Mouse (Mus musculus): ENCODE measurements at regions not wholly inside any gene's neighbourhood (a gene's known extent, or its start where the extent isn't known, plus 50 kb on each side); places are given as distances from the start of the nearest gene placed in this dataset.

DNA sequence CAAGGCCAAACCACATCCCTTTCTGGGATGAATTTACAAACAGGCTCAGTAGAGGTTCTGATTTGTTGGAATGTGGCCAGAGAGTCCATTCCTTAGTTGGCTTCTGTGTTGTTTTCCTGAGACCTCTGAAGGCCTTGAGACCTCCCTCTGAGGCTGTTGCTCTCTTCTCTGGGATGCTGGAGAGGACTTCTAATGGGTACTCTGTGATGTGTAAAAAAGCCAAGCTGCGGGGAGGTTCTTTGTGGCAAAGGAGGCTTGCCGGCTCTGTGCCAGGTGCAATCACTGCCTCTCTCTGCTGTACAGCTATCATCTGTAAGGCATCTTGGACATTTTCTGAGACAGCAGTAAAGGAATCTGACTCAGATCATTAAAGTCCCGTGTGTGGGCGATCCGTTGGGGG lies 192.3 kb downstream of the Gm5447 start:
- in situ Hi-C loops (cut with MboI, MseI), result no loop called here

DNA sequence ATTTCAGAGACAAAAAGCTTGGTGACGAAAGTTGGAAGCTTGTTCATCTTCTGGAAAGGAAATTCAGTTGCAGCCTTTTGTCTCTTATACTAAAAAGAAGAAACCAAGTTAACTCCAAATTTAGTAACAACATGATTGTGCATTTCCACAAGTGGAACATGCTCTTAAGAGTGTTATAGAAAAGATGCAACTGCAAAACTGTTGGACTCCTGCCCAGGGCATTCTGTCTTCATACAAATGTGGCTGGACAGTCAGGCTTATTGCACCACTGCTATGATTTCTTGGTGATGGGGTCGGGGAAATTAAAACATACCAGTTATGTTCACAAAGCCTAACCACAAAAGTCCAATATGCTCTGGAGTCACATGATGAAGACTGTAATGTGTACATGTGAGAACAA lies 194.8 kb downstream of the Gm5447 start:
- in situ Hi-C loops (cut with MboI, MseI), result no loop called here

DNA sequence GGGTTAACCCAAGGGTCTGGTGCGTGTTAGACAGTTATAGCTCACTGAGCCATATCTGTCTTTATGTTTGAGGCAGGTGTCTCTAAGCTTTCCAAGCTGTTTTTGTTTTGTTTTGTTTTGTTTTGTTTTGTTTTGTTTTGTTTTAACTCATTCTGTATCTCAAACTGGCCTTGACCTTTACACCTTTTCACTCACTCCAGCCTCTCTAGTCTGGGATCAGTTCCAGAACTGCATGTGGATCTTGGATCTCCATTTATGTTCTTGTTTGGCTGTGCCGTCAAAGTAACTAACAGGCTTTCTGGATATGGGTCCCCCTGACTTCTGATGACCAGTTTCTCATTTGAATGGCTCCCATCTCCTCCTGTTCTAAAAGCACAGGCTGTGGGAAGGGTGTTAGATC lies 197.7 kb downstream of the Gm5447 start:
- in situ Hi-C loops (cut with MboI, MseI), result loop anchor here (10.0 kb wide), 1 partner anchor 1523 kb away; no protein-coding TSS in a partner anchor

DNA sequence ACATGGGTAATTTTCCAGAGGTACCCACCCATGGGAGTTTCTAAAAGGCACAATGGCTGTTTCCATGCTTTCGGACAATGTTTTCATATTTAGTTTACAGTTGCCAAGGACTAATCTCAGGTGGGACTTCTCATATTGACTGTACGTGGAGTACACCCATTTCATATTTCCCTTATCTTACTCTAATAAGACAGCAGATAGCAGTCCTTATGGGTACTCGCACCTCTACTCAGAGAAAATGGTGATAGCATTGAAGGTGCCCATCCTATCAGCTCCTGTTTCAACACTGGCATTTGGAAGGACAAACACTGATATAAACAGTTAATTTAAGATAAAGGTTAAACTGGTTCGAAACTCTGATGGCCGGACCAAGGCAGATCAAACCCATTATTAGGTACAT lies 198.6 kb downstream of the Gm5447 start:
- in situ Hi-C loops (cut with MboI, MseI), result loop anchor here (10.0 kb wide), 1 partner anchor 1522 kb away; no protein-coding TSS in a partner anchor

DNA sequence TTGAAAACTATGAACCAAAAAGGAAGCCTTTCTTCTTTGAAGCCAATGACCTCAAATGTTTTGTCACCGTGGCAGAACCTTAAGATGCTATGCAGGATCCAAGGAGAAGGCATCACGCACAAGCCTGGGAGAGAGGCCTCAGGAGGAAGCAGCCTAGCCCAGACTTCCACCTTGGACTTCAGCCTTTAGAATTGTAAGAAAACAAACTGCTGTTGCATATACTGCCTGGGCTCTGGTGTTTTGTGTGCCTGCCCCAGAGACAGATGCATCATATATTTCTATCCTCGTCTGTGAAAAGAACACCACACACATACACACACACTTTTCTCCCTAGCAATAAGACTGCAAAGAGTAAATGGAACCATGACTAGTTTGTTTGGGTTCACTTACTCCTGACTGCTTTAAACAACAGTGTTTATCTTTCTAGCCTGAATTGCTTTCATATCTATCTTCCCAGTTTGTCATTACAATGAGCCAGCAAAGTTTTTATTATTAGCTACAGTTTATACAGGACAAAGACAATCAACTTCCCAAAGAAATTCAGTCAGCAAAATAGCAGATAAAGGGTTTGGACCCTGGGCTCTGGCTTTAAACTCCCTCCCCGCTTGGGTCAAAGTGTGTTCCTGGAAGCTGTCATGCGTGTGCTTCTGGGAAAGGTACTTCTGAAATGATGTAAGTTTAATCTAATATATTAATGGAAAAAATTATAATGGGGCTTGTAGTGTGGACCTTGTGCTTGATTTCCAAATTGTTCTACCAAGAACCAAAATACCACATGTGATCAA lies 204.2 kb downstream of the Gm5447 start:
- in situ Hi-C loops (cut with MboI, MseI), result loop anchor here (10.0 kb wide), 1 partner anchor 1517 kb away; no protein-coding TSS in a partner anchor

DNA sequence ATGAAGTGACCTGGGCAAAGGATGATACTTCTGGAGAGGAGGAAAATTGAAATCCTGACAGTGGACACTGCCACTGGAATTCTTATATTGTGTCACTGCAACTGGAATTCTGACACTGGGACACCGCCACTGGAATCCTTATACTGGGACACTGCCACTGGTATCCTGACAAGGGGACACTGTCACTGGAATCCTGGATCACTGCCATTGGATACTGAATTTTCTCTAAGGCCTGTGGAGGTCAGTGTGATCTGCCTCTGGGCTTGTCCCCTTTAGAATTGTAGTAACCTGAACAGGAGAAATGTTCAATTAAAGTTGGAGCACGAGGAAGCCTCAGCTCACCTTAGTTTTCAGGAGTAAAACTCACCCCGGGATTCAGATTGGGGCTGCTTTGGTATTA lies 205.0 kb downstream of the Gm5447 start:
- in situ Hi-C loops (cut with MboI, MseI), result loop anchor here (10.0 kb wide), 1 partner anchor 1516 kb away; no protein-coding TSS in a partner anchor

DNA sequence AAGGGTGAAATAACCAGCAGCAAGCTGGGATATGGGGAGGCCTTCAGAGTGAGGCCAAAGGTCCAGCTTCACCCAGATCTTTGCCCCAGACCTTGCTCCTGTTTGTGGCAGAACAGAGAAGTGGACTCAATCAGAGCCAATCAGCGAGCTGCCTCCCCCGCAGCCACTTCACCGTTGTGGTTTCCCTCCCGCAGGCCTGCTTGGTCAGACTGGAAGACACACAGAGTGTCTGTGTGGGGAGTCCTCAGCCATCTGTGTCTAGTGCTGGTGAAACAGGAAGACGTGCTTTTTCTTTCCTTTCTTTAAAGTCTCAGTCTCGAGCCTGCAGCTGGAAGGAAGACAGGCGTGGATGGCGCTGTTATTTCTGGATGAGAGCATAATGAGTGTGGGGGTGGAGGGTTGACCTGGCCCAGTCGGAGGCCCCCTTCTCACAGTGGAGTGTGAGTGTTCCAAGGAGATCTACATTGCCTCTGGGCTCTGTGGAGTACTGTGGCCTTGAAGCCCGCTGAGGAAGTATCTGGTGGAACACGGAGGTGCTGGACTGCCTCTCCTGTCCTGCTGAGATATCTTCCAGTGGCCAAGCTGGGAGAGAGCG lies 205.5 kb downstream of the Gm5447 start:
- in situ Hi-C loops (cut with MboI, MseI), result loop anchor here (10.0 kb wide), 1 partner anchor 1515 kb away; no protein-coding TSS in a partner anchor

DNA sequence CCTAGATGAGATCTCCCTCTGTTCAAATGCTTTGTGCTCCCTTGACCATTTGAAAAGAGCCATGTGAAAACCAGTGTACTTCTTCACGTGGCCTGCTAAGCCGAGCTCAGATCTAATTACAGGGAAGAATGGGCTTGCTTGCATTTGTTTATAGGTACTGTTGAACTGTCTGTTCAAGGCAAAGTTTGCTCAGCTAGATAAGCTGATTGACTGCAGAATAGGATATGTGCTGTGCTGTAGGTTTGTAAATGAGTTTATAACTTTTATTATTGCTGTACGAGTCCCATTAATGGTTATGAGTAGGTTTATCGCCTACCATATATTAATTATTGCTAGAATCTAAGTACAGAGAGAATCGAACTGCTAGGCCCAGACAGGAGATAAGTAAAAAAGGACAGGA lies 207.5 kb downstream of the Gm5447 start:
- in situ Hi-C loops (cut with MboI, MseI), result no loop called here

DNA sequence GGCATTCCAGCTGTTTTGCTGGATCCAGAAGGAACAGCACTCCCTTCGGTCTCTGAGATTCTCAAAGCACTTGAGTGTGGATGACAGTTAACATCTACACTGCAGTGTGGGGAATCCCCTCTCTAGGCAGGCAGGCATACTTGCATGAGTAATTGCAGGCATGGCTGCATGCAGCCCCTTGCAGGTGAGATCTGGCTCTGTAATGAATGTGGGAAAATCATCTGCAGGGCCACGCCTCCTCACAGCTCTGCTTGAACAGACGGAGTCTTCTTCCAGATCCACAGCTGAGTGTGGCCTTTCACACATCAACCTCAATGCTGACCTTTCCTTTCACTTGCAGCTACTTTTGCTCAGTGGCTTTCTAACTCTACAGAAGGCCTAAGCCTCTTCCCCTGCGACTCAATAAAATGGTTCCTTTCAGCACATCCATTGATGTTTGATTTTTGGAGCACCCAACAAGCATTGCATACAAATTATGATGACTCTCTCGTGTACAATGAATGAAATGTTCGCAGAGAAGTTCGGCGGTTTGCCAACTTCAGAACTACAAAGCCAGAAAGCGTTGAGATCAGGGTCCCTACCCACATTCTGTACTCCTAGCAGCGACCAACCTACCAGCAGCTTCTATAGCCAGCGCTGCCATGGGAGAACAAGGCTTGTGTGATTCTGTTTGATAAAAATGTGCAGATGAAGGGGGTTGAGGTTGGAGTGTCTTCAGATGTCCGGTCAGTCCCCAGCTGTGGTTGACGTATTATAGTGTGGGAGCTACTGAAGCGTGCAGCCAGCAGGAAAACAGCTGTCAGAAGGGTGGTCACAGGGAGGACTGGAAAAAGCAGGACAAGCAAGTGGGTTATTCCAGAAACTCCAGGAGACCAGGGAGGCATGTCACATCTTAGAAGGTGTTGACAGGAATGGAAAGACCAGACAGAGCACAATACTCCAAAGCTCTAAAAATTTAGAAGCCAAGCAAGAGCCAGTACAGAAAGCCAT lies 211.1 kb downstream of the Gm5447 start:
- in situ Hi-C loops (cut with MboI, MseI), result no loop called here

DNA sequence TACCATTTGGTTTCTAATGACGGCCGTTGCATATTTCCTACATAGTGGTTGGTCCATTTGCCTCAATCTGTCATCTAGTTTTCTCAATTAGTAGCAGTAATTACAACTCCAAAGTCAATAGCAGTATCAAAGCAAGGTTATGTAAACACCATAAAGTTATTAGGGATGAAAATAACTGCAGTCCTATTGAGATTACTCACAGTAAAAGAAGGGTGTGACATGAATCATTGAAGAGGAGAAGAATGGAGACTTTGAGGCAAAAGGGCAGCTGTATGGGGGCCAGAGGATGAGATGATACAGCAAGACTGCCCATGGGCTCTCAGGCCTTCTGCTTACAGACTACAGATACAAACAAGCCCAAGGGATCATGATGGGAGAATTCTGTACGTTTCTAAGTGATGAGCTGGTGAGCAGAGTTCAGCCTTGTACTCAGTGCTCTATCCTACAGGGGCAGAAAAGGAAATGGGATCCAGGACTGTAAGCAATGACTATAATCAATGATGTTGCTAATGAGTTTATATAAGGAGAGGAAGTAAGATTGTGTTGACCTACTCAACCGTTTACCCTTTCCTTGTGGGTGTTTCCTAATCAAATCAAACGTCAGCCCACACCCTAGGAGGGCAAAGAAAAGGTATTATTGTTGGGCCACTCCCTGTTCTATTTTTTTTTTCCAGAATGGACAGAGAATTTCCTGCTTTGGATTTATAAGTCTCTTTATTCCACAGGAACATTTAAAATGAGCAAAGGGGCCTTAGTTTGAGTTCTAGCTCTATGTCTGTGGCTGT lies 213.0 kb downstream of the Gm5447 start:
- in situ Hi-C loops (cut with MboI, MseI), result no loop called here

DNA sequence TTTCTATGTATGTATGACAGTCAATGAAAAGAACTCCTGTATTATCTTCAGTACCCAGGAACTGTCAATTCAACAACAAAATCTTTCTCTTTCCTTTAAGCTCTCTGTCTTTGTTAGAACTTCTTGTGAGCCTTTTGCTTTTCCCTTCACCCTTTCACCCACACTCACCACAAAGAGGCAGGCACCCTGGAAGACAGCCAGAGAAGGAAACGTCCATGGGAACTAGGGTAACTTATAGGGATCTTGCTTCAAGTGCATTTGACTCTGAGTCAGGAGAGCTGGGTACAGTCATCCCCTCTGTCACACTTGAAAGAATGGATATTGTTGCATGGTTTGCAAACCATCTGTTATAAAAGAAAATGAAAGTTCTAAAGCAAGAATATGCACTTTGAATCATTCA lies 215.1 kb downstream of the Gm5447 start:
- in situ Hi-C loops (cut with MboI, MseI), result no loop called here

DNA sequence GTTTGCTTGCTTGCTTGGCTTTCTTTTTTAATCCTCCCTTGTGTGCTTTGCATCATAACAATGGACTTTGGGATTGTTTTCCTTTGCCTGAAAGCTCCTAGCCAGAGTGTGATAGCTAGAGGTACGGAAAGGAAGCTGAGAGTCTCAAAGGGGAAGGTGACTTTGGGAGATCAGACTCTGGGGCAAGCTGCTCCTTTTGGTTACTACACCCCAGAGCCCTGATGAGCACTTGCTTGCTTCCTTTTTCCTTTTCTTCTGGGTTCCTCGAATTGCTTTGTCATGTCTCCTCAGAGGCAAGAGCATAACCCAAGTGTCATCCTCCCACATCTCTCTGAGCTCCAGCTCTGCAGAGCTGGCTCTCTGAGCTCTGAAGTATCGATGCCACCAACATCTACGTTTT lies 216.0 kb downstream of the Gm5447 start:
- in situ Hi-C loops (cut with MboI, MseI), result no loop called here

DNA sequence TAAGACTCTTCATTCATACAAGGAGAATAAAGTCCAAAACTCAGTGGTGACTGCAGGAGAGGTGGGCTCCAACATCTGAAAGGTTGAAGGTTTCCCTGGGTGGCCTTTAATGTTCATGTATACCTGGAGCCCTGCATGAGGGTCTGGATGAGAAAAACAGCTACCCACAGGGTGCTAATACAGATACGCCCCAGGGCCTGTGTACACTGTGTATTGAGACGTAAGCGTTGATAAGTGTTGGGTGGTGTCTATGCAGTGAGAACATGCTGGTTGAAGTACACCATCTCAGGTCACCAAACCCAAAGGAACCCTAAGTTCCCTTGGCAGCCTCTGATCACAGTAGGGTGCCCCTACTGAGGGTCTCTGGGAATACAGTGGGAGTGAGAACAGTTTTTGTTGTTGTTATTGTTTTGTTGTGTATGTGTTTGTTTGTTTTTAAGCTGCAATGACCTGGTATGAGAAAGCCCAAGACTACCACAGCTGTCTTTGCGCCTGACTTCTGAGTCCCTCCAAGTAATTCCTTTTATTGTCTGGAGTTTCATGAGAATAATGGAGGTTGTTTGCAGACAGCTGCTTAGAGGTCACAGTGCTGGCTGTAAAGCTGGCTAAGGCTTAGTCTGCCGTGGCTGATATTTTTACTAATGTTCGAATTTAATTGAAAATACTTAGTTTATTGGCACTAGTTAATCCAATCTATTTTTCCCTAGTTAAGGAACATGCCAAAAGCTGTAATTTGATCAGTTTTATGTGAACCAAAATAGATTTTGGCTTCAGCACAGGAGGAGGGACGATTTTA lies 217.5 kb downstream of the Gm5447 start:
- in situ Hi-C loops (cut with MboI, MseI), result no loop called here

DNA sequence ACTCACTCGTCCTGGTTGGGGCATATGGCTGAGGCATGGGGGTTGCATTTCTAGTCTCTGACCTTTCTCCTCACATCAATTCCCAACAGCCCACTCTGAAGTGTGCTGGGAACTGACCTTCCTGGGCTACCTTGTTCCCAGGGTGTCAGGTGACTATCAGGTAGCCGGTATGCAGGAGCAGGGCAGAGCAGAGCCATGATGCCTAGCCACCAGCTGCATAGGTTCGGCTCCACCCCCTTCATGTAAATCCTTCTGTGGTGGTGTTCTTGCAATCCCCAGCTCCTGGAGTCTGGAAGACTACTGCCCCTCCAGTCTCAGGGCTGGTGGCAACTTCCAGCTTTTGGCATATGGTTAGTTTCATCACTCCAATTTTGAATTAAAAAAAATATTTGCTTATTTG lies 221.0 kb downstream of the Gm5447 start:
- in situ Hi-C loops (cut with MboI, MseI), result no loop called here

DNA sequence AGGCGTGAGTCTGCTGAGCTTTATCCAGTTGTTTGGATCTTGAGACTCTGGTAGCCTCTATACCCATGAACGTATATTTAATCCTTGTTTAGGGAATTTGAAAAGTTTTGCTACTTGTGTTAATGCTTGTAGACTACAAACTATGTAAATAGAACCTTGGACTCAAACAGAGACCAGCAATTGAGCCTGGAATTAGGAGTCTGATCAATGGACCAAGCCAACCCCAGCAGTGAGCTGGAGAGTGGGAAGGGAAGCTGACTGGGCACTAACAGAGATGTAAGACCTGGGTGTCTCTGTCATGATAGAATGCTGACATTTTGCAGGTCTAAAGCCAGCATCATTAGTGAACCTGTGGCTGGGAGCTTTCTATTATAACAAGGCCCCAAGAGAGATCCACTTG lies 222.5 kb downstream of the Gm5447 start:
- in situ Hi-C loops (cut with MboI, MseI), result no loop called here

DNA sequence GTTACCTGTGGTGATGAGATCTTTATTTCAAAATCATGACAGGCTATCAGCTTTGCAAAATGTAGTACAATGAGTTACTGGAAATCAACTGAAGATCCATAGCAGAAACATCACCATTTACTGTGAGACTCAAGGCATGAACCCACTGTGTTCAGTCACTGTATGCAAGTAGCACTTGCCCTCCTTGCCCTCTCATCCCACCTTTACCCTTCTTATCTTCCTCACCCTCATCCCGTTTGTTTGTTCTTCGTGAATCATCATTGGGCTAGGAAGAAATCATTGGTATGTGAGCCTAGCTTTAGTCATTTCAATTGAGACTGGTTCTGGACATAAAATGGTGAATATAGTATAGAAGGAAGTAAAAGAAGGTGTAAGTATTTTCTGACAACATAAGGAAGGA lies 223.6 kb downstream of the Gm5447 start:
- in situ Hi-C loops (cut with MboI, MseI), result no loop called here

DNA sequence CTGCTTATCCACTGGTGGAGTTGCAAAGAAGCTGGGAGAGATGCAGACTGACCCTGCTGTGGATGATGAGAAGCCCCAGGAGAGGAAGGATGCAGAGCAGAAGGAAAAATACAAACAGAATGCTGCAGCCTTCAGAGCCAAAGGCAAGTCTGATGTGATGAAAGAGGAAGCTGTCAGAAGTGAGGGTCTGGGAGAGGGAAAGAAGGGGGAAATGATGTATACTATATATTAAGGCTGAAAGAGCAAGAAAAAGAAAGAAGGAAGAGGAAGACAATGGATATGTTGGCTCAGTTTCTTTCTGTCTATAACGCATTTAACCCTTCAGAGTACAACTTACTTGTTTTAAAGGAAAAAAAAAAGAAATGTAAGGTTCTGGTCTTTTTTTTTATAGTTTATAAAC lies 225.4 kb downstream of the Gm5447 start:
- in situ Hi-C loops (cut with MboI, MseI), result no loop called here

DNA sequence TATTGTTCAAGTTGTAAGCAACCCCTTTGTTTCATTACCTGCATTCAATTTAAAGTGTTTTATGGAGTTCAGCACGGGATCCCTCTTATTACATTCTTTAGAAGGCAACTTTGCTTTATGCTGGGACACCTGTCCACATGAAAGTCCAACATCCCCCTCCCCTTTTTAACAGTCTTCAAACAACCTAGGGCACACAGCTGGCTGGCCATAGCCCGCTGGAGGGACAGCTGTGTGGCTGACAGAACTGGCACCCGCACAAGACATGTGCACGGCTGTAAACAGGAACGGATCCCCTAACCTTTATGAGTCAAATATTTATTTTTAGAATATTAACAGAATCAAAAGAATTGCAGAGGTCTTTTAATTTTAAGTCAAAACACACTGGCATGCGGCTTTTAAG lies 230.1 kb downstream of the Gm5447 start:
- in situ Hi-C loops (cut with MboI, MseI), result no loop called here

DNA sequence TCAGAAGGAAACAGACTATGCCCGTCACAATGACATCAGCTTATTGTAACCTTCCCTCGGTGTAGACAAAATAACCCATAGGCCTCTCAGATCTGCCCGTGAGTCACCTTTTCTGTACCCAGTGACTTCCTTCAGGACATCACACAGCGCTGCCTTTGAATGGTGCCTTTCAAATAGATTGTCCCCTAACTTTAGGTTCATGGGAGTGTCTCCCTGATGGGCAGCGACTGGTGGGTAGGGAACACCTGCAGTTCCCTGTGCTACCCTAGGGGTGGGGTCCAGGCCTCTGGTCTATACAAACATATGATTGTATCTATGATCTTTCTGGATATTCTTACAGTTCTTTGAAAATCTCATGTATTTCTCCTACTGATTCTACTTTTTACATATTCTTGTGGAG lies 232.4 kb downstream of the Gm5447 start:
- in situ Hi-C loops (cut with MboI, MseI), result no loop called here

DNA sequence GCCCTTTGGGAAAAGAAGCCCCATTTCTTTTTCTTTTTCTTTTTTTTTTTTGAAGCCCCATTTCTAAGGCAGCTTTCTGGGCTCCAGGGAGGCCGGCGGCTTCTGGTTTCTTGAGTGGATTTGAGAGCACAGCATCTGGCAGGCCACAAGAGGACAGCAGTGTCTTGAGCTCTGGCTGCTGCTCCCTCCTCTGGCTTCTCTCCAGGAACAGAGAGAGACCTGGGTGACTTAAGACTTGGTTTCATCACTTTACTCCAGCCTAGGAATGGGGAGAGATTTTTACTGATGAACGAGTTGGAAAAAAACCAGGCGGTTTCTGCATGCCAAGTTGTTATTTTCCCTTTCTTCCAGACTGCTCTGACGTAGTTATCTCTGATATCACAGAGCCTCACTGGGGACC lies 233.7 kb downstream of the Gm5447 start:
- in situ Hi-C loops (cut with MboI, MseI), result no loop called here
